Mouse (Mus musculus): ENCODE measurements at regions not wholly inside any gene's neighbourhood (a gene's known extent, or its start where the extent isn't known, plus 50 kb on each side); places are given as distances from the start of the nearest gene placed in this dataset.

- DNase-seq (ENCODE audit: low read depth, low spot score): no peak
Measured at GRCm38 (mm10) chr16:86000846-86001245, 99.2 kb upstream of the Adamts5 start.

- no peak for DNase-seq (ENCODE audit: low read depth, low spot score)
Measured at GRCm38 (mm10) chr16:85985841-85986240, 84.2 kb upstream of the Adamts5 start.

GRCm38 (mm10) chr16:85977102-85977501, 75.5 kb upstream of the Adamts5 start:
- no peak for DNase-seq (ENCODE audit: low read depth, low spot score)

- no peak for DNase-seq (ENCODE audit: low read depth, low spot score)
Measured at GRCm38 (mm10) chr16:85966892-85967444, 65.3 kb upstream of the Adamts5 start.

GRCm38 (mm10) chr16:85966251-85966650, 64.6 kb upstream of the Adamts5 start:
- DNase-seq (ENCODE audit: low read depth, low spot score): no peak

GRCm38 (mm10) chr16:85964352-85965210, 63.0 kb upstream of the Adamts5 start:
- no peak for DNase-seq (ENCODE audit: low read depth, low spot score)

GRCm38 (mm10) chr16:85956006-85956562, 54.5 kb upstream of the Adamts5 start:
- no peak for DNase-seq (ENCODE audit: low read depth, low spot score)

- DNase-seq (ENCODE audit: low read depth, low spot score): no peak
Measured at GRCm38 (mm10) chr16:85951628-85952027, 50.0 kb upstream of the Adamts5 start.
